Mouse (Mus musculus) intestine, postnatal 0 days (tissue): ENCODE measurements around the gene Gpr158. TPM values are rescaled to one million over a fixed set of nuclear protein-coding genes. Genes with fewer than 3 reads are reported as not detected.

Experiments used
- ATAC-seq: fragments of 200-750 bp; cut with Nextera tagmentation; 2 replicates; pipeline ENCODE4 v1.8.0; 2017; ENCODE audit warnings: mild to moderate bottlenecking, moderate TSS enrichment, moderate library complexity
- H3K27ac ChIP-seq: fragments of 300-500 bp; sonication (generic); 2 replicates; pipeline ENCODE4 v1.5.1; 2014; ENCODE audit warnings: mild to moderate bottlenecking, low read depth, low read length, moderate library complexity
- H3K27me3 ChIP-seq: fragments of 300-500 bp; sonication (generic); replicated peaks from 2 replicates; pipeline ENCODE4 v1.6.1; 2014; ENCODE audit warnings: low read length, mixed read lengths; ENCODE audit not compliant: control insufficient read depth, insufficient read depth
- H3K36me3 ChIP-seq: fragments of 300-500 bp; sonication (generic); 2 replicates; pipeline ENCODE4 v1.6.1; 2014; ENCODE audit warnings: mild to moderate bottlenecking, moderate library complexity; ENCODE audit not compliant: control insufficient read depth, insufficient read depth
- H3K4me1 ChIP-seq: fragments of 300-500 bp; sonication (generic); replicated peaks from 2 replicates; pipeline ENCODE4 v1.6.1; 2014; ENCODE audit warnings: antibody characterized with exemption, low read length, mixed read lengths; ENCODE audit not compliant: control insufficient read depth, insufficient read depth
- H3K4me2 ChIP-seq: fragments of 300-500 bp; sonication (generic); replicated peaks from 2 replicates; pipeline ENCODE4 v1.6.1; 2014; ENCODE audit warnings: low read depth, mild to moderate bottlenecking, moderate library complexity
- H3K4me3 ChIP-seq: fragments of 300-500 bp; sonication (generic); 2 replicates; pipeline ENCODE4 v1.5.1; 2014; ENCODE audit warnings: low read depth, low read length
- H3K9ac ChIP-seq: fragments of 300-500 bp; sonication (generic); 2 replicates; pipeline ENCODE4 v1.6.1; 2014; ENCODE audit warnings: mild to moderate bottlenecking, low read depth, low read length
- H3K9me3 ChIP-seq: fragments of 300-500 bp; sonication (generic); 2 replicates; pipeline ENCODE4 v1.6.1; 2016; ENCODE audit warnings: mixed run types; ENCODE audit not compliant: control insufficient read depth
- CTCF ChIP-seq: sonication (generic); IDR thresholded peaks from 2 replicates; pipeline ENCODE4 v1.5.1; 2016; ENCODE audit warnings: low read depth, mild to moderate bottlenecking, control low read depth, antibody characterized with exemption, moderate library complexity
- WGBS: fragments of 180-500 bp; shearing (Covaris S2); extraction: QIAGEN DNeasy Blood & Tissue Kit; methylation state at CpG from one replicate; pipeline ENCODE4 v1.1.7; 2014; 5-methylcytosine and 5-hydroxymethylcytosine counted together
- polyA plus RNA-seq: library from polyadenylated mRNA; unstranded; fragments of >200 nt; fragmentation: Nextera tagmentation; extraction: Ambion mirVana; gene quantifications from 2 replicates; pipeline ENCODE4 v1.2.1, GENCODE M21; 2015

Gene Gpr158
- polyA plus RNA-seq, 1 experiment from 2014 or later: 0.03 TPM

DNA sequence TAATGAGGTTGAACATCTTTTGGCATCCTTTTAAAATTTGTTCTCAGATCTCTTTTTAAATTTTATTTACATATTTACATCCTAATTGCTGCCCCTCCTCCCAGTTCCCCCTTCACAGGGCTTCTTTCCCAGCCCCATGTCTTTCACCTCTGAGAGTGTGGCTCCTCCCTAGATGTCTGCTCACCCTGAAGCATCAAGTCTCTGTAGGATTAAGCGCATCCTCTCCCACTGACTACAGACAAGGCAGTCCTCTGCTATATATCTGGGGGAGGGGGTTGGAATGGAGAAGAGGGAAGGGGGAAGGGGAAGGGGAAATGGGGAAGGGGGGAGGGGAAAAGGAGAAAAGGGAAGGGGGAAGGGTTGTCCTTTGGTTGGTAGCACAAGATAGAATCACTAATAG lies 140.1 kb downstream of the Gpr158 start:
- no peak for TF ChIP-seq CTCF
- 61% methylated on average over 1 of the region's 1 CpGs for WGBS
- H3K4me1 ChIP-seq: no peaks in the 10 kb centered on the region
- H3K9ac ChIP-seq: no peak overlapping the region
- H3K4me3 ChIP-seq: no peak overlapping the region
- H3K27ac ChIP-seq: no peak overlapping the region
- no peaks in the 10 kb centered on the region for H3K9me3 ChIP-seq
- no peak for ATAC-seq
- H3K4me2 ChIP-seq: no peak overlapping the region
- H3K27me3 ChIP-seq: no peaks in the 10 kb centered on the region
- no peaks in the 10 kb centered on the region for H3K36me3 ChIP-seq

- TF ChIP-seq CTCF: no peak
- no peak overlapping the region for H3K27ac ChIP-seq
- H3K27me3 ChIP-seq: no peaks in the 10 kb centered on the region
- no peak overlapping the region for H3K4me2 ChIP-seq
- H3K9ac ChIP-seq: no peak overlapping the region
- H3K36me3 ChIP-seq: no peaks in the 10 kb centered on the region
- no peaks in the 10 kb centered on the region for H3K4me1 ChIP-seq
- no peaks in the 10 kb centered on the region for H3K9me3 ChIP-seq
- ATAC-seq: no peak
- H3K4me3 ChIP-seq: no peak overlapping the region
These were observed 163.4 kb downstream of the Gpr158 start for GRCm38 (mm10) chr2:21530750-21531149.

GRCm38 (mm10) chr2:21619180-21619579 lies 251.8 kb downstream of the Gpr158 start:
- Histone ChIP-seq H3K4me2 (no peak overlapping the region), H3K36me3 (no peaks in the 10 kb centered on the region), H3K4me1 (no peaks in the 10 kb centered on the region), H3K9ac (no peak overlapping the region), H3K4me3 (no peak overlapping the region), H3K27me3 (no peaks in the 10 kb centered on the region), H3K27ac (no peak overlapping the region), H3K9me3 (no peaks in the 10 kb centered on the region)
- TF ChIP-seq CTCF: no peak
- ATAC-seq: no peak
- WGBS: 72% methylated on average over 6 of the region's 6 CpGs

GRCm38 (mm10) chr2:21632136-21632535 lies 264.8 kb downstream of the Gpr158 start:
- no peak for ATAC-seq
- H3K27me3 ChIP-seq: no peaks in the 10 kb centered on the region
- no peaks in the 10 kb centered on the region for H3K9me3 ChIP-seq
- H3K9ac ChIP-seq: no peak overlapping the region
- no peak overlapping the region for H3K4me3 ChIP-seq
- no peak overlapping the region for H3K27ac ChIP-seq
- H3K4me1 ChIP-seq: no peaks in the 10 kb centered on the region
- no peak for TF ChIP-seq CTCF
- WGBS: 77% methylated on average over 1 of the region's 1 CpGs
- no peaks in the 10 kb centered on the region for H3K36me3 ChIP-seq
- H3K4me2 ChIP-seq: no peak overlapping the region

DNA sequence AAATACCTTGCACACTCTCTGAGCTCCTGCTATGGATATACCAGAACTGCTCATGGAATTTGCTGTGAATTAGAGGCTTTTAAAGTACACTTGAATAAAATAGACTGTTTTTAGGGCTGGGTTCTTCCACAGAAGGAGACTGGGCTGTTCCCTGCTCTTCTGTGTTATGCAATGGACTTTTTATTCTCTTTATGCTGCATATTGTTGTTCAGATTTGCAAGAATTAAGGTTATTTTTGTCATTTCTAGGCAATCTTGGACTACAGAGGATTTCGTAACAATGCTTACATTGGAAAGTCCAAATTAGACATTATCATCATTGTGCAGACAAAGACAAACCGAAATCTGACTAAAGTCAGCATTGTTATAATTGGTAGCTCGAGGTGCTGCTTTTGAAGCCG lies 298.4 kb downstream of the Gpr158 start:
- Histone ChIP-seq H3K4me3 (no peak overlapping the region), H3K4me2 (no peak overlapping the region), H3K9ac (no peak overlapping the region), H3K27me3 (no peaks in the 10 kb centered on the region), H3K27ac (no peak overlapping the region), H3K36me3 (no peaks in the 10 kb centered on the region), H3K4me1 (no peaks in the 10 kb centered on the region), H3K9me3 (no peaks in the 10 kb centered on the region)
- TF ChIP-seq CTCF: no peak
- 65% methylated on average over 4 of the region's 4 CpGs for WGBS
- ATAC-seq: no peak

GRCm38 (mm10) chr2:21676084-21676838 lies 308.9 kb downstream of the Gpr158 start:
- Histone ChIP-seq H3K4me1 (no peaks in the 10 kb centered on the region), H3K9ac (no peak overlapping the region), H3K9me3 (no peaks in the 10 kb centered on the region), H3K27me3 (no peaks in the 10 kb centered on the region), H3K4me3 (no peak overlapping the region), H3K27ac (no peak overlapping the region), H3K36me3 (no peaks in the 10 kb centered on the region), H3K4me2 (no peak overlapping the region)
- no peak for ATAC-seq
- no peak for TF ChIP-seq CTCF
- WGBS: 55% methylated on average over 4 of the region's 4 CpGs

GRCm38 (mm10) chr2:21676839-21677123 lies 309.4 kb downstream of the Gpr158 start:
- no peak for TF ChIP-seq CTCF
- Histone ChIP-seq H3K36me3 (no peaks in the 10 kb centered on the region), H3K27ac (no peak overlapping the region), H3K4me2 (no peak overlapping the region), H3K9me3 (no peaks in the 10 kb centered on the region), H3K27me3 (no peaks in the 10 kb centered on the region), H3K9ac (no peak overlapping the region), H3K4me1 (no peaks in the 10 kb centered on the region), H3K4me3 (no peak overlapping the region)
- ATAC-seq: no peak
- WGBS: 56% methylated on average over 2 of the region's 2 CpGs
